Mouse (Mus musculus) ES-E14 (cell line): ENCODE data around the gene Tubb4a.

Source experiments
- HCFC1 ChIP-seq: IDR thresholded peaks from 2 replicates; pipeline ENCODE4 v1.6.1; 2012; ENCODE audit warnings: low read length, inconsistent platforms, borderline replicate concordance; ENCODE audit not compliant: insufficient read depth
- MAFK ChIP-seq: IDR thresholded peaks from 2 replicates; pipeline ENCODE4 v1.6.1; 2014; ENCODE audit warnings: mild to moderate bottlenecking, low read depth, low read length, inconsistent platforms; ENCODE audit not compliant: insufficient read depth
- ZC3H11A ChIP-seq: IDR thresholded peaks from 2 replicates; pipeline ENCODE4 v1.6.1; 2012; ENCODE audit warnings: low read depth, mild to moderate bottlenecking, inconsistent platforms, low read length, borderline replicate concordance
- ZNF384 ChIP-seq: IDR thresholded peaks from 2 replicates; pipeline ENCODE4 v1.6.1; 2012; ENCODE audit warnings: low read depth, low read length, inconsistent platforms

DNA sequence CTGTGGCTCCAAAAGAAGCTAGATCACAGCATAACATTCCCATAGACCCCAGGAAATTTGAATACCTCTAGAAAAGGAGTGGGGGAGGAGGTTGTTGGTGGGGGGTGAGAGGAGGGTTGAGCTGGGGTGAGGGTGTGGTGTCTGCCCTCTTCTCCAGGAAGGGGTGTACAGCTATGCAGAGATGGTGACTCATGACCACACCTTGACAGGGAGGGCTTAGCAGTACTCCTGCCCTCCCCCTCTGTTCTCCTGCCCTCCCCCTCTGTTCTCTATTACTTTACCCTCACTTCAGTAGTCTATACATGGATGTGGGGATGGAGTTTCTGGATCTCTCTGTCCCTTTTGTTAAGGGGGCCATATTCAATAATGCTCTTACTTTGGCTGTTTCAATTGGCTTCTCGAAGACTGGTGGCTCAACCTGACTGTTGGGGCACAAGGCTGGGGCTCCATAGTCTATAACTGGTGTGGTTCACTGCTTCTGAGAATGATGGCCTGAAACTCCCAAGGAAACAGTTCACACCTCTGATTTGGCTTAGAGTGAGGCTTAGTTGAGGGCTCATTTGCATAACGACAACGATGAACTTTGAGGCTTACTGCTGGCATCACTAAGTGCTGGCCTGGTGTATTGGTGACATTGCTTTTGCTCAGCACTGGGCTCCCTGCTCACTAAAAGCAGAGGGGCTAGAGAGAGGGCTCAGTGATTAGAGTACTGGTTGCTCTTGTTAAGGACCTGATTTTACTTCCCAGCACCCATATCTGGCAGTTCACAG, 38.5 kb upstream of the Tubb4a start:
- TF ChIP-seq HCFC1, result no peak
- TF ChIP-seq ZC3H11A, result no peak
- TF ChIP-seq MAFK, result no peak
- TF ChIP-seq ZNF384, result no peak
